Mouse (Mus musculus): Measurements from ENCODE around the gene Fyb2. TPM values are rescaled to one million over a fixed set of nuclear protein-coding genes. Genes with fewer than 3 reads are reported as not detected.

The Fyb2 gene
- polyA plus RNA-seq, 1 experiment from 2014 or later: 0.22 TPM

DNA sequence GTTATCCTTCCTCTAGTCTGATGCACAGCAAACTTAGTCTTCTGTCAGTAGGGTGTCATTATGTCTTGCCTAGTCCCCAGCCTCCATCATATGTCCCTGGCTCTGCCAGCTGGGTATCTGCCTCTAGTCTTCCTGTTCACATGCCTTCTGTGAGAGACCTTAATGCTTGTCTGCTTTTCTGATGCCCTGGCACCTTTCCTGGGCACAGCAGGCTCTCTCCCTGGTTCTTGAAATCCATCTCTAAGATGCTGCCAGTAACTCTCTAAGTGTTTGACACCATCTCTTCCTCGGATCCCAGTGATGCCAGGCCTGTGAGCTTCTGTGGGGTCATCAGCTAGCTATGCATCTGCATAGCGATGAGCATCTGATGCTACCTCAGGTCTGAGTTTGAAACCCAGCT, 10.4 kb upstream of the Fyb2 start:
- Histone ChIP-seq H3K36me3 (no peaks in the 10 kb centered on the region), H3K27ac (no peak overlapping the region), H3K4me3 (no peak overlapping the region), H3K4me1 (no peaks in the 10 kb centered on the region), H3K9me3 (no peaks in the 10 kb centered on the region), H3K4me2 (replicated peaks) (no peak overlapping the region), H3K27me3 (no peaks in the 10 kb centered on the region), H3K9ac (no peak overlapping the region)
- ATAC-seq (ENCODE audit: low FRiP score, low read depth): no peak
- WGBS: 78% methylated on average over 2 of the region's 2 CpGs

DNA sequence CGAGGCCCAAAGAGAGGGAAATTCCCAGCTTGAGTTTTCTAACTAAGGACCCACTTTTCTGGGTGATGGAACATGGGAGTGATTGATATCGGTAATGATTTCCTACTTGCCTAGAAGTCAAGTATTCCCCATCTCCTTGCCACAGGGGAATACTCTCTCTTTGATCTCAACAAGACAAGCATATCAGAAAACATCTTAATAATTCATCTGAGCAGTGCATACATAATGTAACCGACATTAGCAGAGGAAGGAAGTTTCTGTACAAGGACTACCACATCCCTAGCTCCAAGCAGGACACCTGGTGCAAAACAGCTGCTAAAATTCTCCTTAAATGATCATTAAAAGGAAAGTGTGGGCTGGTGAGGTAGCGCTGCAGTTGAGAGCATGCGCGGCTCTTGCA, 8.2 kb upstream of the Fyb2 start:
- 87% methylated on average over 6 of the region's 6 CpGs for WGBS
- H3K9ac ChIP-seq: no peak overlapping the region
- no peak overlapping the region for H3K4me3 ChIP-seq
- H3K27ac ChIP-seq: no peak overlapping the region
- H3K4me2 ChIP-seq (replicated peaks): no peak overlapping the region
- no peaks in the 10 kb centered on the region for H3K4me1 ChIP-seq
- H3K36me3 ChIP-seq: no peaks in the 10 kb centered on the region
- H3K27me3 ChIP-seq: no peaks in the 10 kb centered on the region
- no peaks in the 10 kb centered on the region for H3K9me3 ChIP-seq
- ATAC-seq (ENCODE audit: low FRiP score, low read depth): no peak

DNA sequence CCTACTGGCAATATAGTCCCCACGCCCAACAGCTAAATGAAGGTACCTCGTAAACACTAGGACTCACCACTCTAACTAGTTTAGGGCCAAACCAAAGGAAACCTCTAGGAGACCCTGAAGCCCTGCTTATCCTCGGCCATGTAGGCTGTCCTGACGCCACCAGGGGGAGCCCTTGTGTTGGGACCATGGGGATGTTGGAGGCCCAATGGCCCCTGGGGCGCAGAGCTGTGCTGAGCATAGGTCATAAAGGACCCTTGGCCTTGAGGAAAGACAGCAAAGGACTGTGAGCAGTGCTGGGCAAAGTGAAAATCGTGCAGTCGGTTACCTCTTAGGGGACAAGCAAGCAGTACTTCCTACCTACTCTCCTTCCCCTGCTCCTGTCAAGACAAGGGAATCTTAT, 1.6 kb upstream of the Fyb2 start:
- Histone ChIP-seq H3K9ac (no peak overlapping the region), H3K36me3 (no peaks in the 10 kb centered on the region), H3K27me3 (peaks cover 18% of the 10 kb centered on the region), H3K9me3 (no peaks in the 10 kb centered on the region), H3K4me2 (replicated peaks) (no peak overlapping the region), H3K27ac (no peak overlapping the region), H3K4me3 (no peak overlapping the region), H3K4me1 (0 out of 2 replicates have a peak, but pooled peaks cover 12% of the 10 kb centered on the region)
- 21% methylated on average over 7 of the region's 7 CpGs for WGBS
- no peak for ATAC-seq (ENCODE audit: low FRiP score, low read depth)

DNA sequence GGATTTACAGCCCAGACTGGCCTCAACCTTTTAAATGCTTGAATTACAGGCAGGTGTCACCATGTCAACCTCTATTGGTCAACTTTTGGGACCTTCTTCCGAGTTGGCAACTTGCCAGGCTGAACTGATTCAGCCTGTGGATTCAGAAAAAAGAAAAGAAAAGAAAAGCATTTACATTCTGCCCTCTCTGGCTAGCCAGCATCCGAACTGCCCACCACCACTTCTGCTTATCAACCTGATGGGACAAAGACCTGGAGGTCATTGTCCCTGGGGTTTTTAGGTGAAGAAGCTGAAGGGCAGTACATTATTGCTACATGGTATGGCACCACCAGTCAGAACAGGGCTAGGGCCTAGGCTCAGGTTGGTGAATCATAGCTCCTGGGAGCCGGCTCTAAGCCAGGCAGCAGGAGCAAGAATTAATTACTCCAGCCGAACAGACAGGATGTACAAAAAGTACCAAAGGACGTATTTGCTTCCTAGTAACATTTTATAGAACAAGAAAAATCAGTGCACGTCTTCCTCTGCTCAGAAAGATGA, 1.5 kb downstream of the Fyb2 start:
- H3K4me1 ChIP-seq: 0 out of 2 replicates have a peak, but pooled peaks cover 12% of the 10 kb centered on the region
- H3K4me3 ChIP-seq: no peak overlapping the region
- no peak for ATAC-seq (ENCODE audit: low FRiP score, low read depth)
- H3K36me3 ChIP-seq: no peaks in the 10 kb centered on the region
- H3K27ac ChIP-seq: no peak overlapping the region
- 44% methylated on average over 6 of the region's 6 CpGs for WGBS
- no peak overlapping the region for H3K4me2 ChIP-seq (replicated peaks)
- H3K27me3 ChIP-seq: peaks cover 18% of the 10 kb centered on the region
- no peak overlapping the region for H3K9ac ChIP-seq
- no peaks in the 10 kb centered on the region for H3K9me3 ChIP-seq

DNA sequence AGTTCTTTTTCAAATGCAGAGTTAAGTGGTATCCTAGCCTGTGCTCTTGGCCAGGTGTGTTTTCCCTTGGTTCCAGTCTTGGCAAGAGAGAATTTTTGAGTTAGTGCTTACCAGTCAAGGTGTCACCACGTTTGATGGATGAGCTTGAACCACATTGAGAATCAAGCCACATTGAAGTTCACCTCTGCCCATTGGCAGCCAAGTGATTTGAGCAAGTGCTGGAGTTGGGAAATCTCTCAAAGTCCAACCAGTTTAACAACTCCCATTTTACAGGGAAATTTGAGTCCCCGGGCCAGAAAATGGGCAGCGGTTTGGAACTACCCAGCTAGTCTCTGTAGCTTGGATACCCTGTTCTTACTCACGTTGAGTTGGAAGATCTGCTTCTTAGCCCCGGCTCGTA, 4.8 kb downstream of the Fyb2 start:
- no peak overlapping the region for H3K9ac ChIP-seq
- 0 out of 2 replicates have a peak, but pooled peaks cover 12% of the 10 kb centered on the region for H3K4me1 ChIP-seq
- no peaks in the 10 kb centered on the region for H3K36me3 ChIP-seq
- no peak overlapping the region for H3K4me2 ChIP-seq (replicated peaks)
- no peak overlapping the region for H3K27ac ChIP-seq
- H3K9me3 ChIP-seq: no peaks in the 10 kb centered on the region
- ATAC-seq (ENCODE audit: low FRiP score, low read depth): no peak
- 74% methylated on average over 6 of the region's 6 CpGs for WGBS
- H3K4me3 ChIP-seq: no peak overlapping the region
- H3K27me3 ChIP-seq: peaks cover 11% of the 10 kb centered on the region

DNA sequence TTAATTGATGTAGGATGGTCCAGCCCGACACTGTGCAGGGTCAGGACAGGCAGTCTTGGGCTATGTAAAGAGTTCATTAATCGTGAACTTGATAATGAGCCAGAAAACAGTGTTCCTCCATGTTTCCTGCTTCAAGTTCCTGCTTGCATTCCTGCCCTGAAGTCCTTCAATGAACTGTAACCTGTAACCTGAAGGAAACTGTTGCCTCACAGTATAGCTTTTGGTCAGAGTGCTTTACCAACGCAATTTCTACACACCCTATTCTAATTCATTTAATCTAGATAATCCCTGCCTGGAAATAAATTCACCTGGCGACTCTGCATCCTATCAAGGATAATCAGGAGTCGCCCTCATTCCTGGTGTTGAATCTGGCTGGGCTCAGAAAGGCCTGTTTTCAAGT, 12.1 kb downstream of the Fyb2 start:
- ATAC-seq (ENCODE audit: low FRiP score, low read depth): no peak
- H3K9ac ChIP-seq: no peak overlapping the region
- H3K27ac ChIP-seq: no peak overlapping the region
- no peaks in the 10 kb centered on the region for H3K27me3 ChIP-seq
- H3K36me3 ChIP-seq: no peaks in the 10 kb centered on the region
- H3K4me2 ChIP-seq (replicated peaks): no peak overlapping the region
- H3K9me3 ChIP-seq: no peaks in the 10 kb centered on the region
- 85% methylated on average over 5 of the region's 5 CpGs for WGBS
- H3K4me3 ChIP-seq: no peak overlapping the region
- H3K4me1 ChIP-seq: no peaks in the 10 kb centered on the region

DNA sequence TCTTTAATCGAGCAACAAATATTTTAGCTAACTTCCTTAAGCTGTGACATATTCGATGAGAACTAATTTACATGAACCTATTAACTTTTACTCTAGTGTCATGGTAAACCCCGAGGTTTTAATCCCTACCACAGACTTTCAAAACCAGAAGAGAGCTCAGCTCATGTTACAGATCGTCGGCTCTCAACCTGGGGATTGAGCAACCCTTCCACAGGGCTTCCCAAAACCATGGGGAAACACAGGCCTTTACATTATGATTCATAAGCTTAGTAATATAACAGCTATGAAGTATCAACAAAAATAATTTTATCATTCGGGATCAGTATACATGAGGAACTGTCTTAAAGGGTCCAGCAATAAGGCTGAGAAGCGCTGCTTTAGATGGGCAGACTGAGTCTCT, 15.9 kb downstream of the Fyb2 start:
- H3K9me3 ChIP-seq: no peaks in the 10 kb centered on the region
- 78% methylated on average over 7 of the region's 7 CpGs for WGBS
- H3K36me3 ChIP-seq: no peaks in the 10 kb centered on the region
- H3K9ac ChIP-seq: no peak overlapping the region
- H3K27me3 ChIP-seq: no peaks in the 10 kb centered on the region
- H3K27ac ChIP-seq: no peak overlapping the region
- ATAC-seq (ENCODE audit: low FRiP score, low read depth): no peak
- H3K4me3 ChIP-seq: no peak overlapping the region
- no peak overlapping the region for H3K4me2 ChIP-seq (replicated peaks)
- H3K4me1 ChIP-seq: no peaks in the 10 kb centered on the region

DNA sequence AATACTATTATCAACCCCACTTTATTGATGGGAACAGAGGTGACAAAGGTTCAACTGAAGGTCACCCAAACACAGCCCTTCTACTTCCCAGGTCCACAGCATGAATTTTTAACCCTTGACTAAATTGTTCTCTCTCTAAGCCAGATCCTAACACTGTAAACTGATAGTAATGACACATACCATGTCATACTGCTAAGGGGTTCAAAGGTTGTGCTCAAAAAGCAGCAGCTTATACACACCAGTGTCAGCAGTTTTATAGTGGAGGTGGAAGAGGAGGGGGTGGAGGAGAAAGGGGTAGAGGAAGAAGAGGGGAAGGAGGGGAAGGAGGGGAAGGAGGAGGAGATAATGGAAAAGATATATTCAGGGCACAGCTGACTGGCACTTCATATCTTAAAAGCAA, 20.4 kb downstream of the Fyb2 start:
- Histone ChIP-seq H3K4me2 (replicated peaks) (no peak overlapping the region), H3K4me1 (peaks cover 22% of the 10 kb centered on the region), H3K27ac (no peak overlapping the region), H3K4me3 (no peak overlapping the region), H3K9me3 (no peaks in the 10 kb centered on the region), H3K36me3 (no peaks in the 10 kb centered on the region), H3K27me3 (no peaks in the 10 kb centered on the region), H3K9ac (no peak overlapping the region)
- ATAC-seq (ENCODE audit: low FRiP score, low read depth): no peak

DNA sequence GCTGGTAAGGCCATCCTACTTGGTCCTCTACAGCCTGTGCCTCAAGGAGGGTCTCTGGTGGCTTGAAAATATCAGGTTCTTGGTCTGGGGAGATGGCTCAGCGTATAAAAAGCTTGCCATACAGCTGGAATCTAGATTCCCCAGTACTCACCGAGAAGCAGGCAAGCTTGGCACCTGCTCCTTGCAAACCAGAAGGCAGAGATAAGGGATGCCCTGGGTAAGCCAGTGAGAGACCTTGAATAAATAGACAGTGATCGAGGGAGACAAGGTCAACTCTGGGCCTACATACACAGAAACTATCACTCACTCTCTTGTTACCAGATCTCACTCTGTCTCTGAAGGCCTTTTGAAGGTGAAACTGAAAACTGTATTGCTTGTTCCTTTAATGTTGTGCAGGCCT, 21.7 kb downstream of the Fyb2 start:
- H3K27me3 ChIP-seq: no peaks in the 10 kb centered on the region
- no peak overlapping the region for H3K4me3 ChIP-seq
- no peak overlapping the region for H3K9ac ChIP-seq
- no peak for ATAC-seq (ENCODE audit: low FRiP score, low read depth)
- H3K4me2 ChIP-seq (replicated peaks): no peak overlapping the region
- peaks cover 22% of the 10 kb centered on the region for H3K4me1 ChIP-seq
- WGBS: 59% methylated on average over 3 of the region's 3 CpGs
- H3K36me3 ChIP-seq: no peaks in the 10 kb centered on the region
- H3K9me3 ChIP-seq: no peaks in the 10 kb centered on the region
- no peak overlapping the region for H3K27ac ChIP-seq

DNA sequence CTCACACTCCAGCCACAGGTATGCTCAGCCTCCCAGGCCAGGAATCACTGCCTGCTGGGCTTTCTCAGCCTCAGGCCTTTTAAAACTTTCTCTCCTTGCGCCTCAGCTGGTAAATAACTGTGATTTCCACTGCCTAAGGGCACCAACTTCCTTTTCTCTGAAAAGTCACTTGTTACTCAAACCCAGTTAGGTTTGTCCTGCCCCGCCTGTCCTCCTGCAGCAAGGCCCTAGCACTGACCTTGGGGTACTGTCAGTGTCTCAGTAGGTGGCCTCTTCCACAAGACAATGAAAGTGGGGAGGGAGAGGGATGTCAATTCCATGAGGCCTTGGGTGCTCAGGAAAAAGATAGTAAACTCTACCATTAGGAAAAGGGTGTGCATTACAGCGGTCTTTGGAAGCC, 22.2 kb downstream of the Fyb2 start:
- H3K9me3 ChIP-seq: no peaks in the 10 kb centered on the region
- H3K9ac ChIP-seq: no peak overlapping the region
- H3K4me2 ChIP-seq (replicated peaks): no peak overlapping the region
- peaks cover 22% of the 10 kb centered on the region for H3K4me1 ChIP-seq
- H3K27ac ChIP-seq: no peak overlapping the region
- no peaks in the 10 kb centered on the region for H3K27me3 ChIP-seq
- 61% methylated on average over 3 of the region's 3 CpGs for WGBS
- H3K4me3 ChIP-seq: no peak overlapping the region
- ATAC-seq (ENCODE audit: low FRiP score, low read depth): no peak
- no peaks in the 10 kb centered on the region for H3K36me3 ChIP-seq

DNA sequence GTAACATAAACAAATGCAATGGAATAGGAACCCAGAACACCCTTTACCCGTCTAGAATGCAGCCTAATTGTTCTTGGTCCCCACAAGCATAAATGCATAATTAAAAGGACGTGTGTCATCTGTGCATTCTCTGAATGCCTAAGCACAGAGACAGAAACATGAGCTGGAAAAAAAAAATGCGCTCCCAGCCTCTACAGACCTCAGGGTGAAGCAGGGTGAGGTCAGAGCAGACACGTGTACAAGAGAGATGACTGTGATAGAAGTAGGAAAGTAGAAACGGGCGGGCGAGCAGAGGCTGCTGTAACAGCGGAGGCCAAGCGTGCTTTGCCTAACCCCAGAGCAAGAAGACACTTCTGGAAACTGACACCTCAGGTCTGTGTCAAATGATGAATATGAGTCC, 22.8 kb downstream of the Fyb2 start:
- H3K4me1 ChIP-seq: peaks cover 22% of the 10 kb centered on the region
- H3K4me3 ChIP-seq: no peak overlapping the region
- no peaks in the 10 kb centered on the region for H3K27me3 ChIP-seq
- H3K4me2 ChIP-seq (replicated peaks): no peak overlapping the region
- H3K27ac ChIP-seq: no peak overlapping the region
- no peaks in the 10 kb centered on the region for H3K36me3 ChIP-seq
- no peaks in the 10 kb centered on the region for H3K9me3 ChIP-seq
- no peak for ATAC-seq (ENCODE audit: low FRiP score, low read depth)
- H3K9ac ChIP-seq: no peak overlapping the region
- WGBS: 49% methylated on average over 9 of the region's 9 CpGs

DNA sequence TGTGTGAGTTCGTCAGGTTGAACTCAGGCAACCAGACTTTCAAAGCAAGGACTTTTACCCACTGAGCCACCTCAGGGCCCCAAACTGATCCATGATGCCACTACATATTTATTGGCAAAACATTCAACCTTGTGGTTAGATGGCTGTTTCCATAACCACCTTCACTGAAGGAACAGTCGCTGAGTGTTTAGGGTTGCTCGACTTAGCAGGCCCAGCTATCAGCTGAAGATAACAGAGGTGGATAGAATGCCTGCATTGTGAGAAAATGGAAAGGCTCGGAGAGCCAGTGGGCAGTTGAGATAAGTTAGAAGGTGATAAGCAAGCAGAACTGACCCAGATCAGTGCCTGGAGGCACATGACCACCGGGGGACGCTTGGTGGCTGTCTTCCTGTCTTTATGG, 26.3 kb downstream of the Fyb2 start:
- H3K4me1 ChIP-seq: peaks cover 22% of the 10 kb centered on the region
- no peak overlapping the region for H3K4me2 ChIP-seq (replicated peaks)
- H3K27ac ChIP-seq: no peak overlapping the region
- no peaks in the 10 kb centered on the region for H3K9me3 ChIP-seq
- 85% methylated on average over 6 of the region's 6 CpGs for WGBS
- no peak overlapping the region for H3K4me3 ChIP-seq
- H3K9ac ChIP-seq: no peak overlapping the region
- no peak for ATAC-seq (ENCODE audit: low FRiP score, low read depth)
- no peaks in the 10 kb centered on the region for H3K27me3 ChIP-seq
- no peaks in the 10 kb centered on the region for H3K36me3 ChIP-seq

DNA sequence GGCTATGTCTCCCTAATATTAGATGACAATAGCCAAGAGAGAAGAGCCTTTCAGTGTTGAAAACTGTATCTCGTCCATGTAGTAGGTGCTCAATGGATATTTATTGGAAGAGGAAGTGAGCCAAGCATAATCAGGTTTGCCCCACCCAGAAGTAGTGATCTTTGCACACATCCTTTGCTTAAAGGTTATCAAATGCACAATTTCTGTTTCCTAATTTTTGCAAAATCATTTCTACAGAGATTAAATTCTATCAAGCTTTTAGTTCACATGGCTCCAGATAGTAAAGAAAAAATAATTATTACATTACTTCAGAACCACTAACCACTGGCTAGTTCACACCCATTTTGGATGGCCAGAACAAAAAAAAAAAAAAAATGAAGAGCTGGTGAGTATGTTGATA, 28.6 kb downstream of the Fyb2 start:
- H3K36me3 ChIP-seq: no peaks in the 10 kb centered on the region
- H3K4me1 ChIP-seq: no peaks in the 10 kb centered on the region
- H3K4me2 ChIP-seq (replicated peaks): no peak overlapping the region
- no peaks in the 10 kb centered on the region for H3K27me3 ChIP-seq
- 85% methylated on average over 1 of the region's 1 CpGs for WGBS
- H3K9me3 ChIP-seq: no peaks in the 10 kb centered on the region
- H3K9ac ChIP-seq: no peak overlapping the region
- H3K4me3 ChIP-seq: no peak overlapping the region
- H3K27ac ChIP-seq: no peak overlapping the region
- no peak for ATAC-seq (ENCODE audit: low FRiP score, low read depth)

Measured in limb, embryonic 13.5 days (tissue).